Mouse (Mus musculus) frontal cortex, adult (tissue): ENCODE results near the gene Ephb1.

ENCODE experiments used
- ATAC-seq: cut with Nextera tagmentation; 2 replicates; pipeline ENCODE4 v1.9.2; 2017; ENCODE audit warnings: mild to moderate bottlenecking, moderate library complexity, mixed read lengths; ENCODE audit not compliant: low TSS enrichment

The Ephb1 gene

DNA sequence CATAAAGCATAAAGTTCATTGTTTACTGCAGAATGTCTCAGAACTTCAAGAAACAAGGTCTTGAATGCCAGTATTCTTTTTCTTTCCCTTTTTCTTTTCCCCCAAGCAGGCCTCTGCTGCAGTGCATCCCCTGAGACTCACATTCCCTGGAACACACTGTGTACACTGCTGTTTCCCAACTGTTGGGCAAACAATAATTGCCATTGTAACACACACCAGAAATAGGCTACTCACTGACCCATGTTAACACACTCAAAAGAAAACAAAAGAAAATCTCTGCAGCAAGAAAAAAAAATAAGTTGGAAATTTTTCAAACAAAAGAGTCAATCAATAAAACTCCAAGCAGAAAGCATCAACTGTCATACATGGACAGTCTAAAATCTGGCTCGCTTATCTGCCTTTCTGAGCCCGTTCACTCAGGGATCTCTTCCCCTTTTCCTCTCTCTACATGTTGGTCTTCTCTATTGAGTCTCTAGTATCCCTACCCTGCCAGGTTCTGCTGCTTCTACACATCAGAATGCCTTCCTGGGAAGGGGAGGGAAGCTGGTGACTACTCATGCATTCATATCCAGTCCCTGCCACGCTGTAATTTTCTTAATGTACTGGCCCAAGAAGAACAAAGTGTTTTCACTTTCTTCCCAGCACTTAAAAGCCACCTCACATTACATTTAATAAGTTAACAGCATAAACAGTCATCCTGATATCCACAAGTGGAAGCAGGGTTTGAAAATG lies 285.2 kb downstream of the Ephb1 start:
- no peak for ATAC-seq

DNA sequence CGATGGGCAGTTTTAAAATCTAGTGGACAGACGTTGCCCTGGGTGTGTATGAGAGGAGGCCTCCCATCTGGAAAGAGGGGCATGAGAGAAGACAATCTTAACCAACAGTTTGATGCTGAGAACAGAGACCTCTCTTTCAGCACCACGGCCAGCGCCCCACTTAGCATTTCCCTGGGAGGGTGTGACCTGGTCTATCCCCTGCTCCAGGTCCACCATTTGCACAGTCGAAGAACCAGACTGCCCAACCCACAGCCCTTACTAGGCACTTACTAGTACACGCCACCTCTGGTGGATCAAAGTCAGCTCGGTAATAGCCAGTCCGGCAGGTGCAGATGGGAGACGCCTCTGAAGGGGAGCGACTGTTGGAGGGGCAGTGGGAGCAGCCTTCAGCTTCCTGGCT lies 287.9 kb downstream of the Ephb1 start:
- ATAC-seq: no peak

DNA sequence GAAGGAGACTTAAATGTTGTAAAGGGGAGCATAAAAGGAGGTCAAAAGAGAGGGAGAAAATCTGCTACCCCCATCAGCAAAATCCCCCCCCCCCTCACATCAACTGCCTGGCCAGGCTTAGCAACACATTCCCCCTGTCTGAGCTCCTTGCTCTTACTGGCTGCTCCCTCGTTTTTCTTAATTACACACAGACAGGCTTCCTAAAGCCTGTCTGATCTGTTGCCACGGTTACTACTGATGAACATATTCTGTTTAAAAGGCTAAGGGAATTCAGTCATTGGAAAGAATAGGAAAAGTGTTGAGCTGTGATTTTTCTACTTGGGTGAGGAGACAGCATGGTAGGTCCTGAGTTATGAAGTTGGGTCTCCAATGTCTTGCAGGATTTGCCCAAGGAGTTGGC lies 308.6 kb downstream of the Ephb1 start:
- no peak for ATAC-seq

DNA sequence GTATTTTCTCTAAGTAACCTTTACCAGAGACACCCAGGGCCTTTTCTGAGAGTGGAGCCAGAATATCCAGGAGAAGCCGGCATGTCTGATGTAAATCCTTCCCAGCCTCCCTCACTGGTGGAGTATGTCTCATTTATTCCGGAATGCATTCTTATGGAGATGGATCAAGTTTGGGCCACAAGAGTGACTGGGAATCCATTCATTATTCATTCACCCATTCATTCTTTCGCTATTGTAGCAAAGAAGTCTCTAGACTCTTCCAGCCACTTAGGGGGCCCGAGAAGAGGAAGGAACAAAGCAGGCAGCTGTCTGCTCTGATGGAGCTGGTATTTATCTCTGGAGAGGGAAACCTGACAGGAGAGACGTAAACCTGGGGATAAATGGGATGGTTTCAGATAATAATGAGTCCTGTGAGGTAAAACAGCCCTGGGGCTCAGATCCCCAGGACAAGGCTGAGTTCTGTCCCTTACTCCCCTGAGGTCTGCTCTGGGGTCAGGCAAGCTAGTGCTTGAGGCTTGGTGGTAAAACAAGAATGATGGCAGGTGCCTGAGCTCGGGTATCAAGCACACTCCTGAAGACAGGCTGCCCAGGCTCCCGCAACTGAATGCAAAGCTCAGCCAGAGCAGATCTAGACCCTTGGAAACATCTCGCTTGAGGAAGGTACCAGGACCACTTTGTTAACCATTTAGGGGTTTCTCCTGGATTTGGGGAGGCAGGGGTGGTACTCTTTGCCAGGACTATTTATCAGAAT lies 309.2 kb downstream of the Ephb1 start:
- ATAC-seq: no peak

DNA sequence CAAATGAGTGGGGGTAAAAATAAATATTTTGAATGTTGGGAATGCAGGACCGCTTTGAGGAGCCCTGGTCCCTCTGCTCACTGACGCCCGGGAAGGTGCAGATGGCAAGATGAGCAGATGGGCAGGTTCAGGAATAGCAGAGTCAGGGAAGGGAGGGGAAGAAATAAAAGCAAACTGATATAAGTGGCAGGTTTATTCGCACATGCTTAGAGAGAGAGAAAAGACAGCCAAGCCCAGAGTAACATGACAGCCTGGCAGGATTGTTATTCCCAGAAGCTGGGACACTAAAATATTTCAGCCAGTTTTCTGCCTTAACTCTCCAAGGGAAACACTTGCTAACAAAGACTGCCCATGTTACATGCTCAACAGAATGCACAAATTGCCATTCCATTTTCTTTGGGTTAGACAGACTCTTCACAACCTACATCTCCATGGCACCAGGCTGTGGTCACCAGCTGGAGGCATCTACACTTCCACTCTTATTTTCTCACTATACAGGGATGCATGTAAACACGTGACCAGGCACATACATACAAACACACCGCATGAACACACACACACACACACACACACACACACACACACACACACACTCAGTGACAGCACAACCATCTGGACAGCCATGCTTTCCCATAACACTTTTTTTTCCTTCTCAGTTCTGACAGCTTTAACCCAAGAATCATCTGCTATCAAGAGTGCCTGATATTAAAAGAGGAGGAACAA lies 315.3 kb downstream of the Ephb1 start:
- ATAC-seq: peak; percentile 55

DNA sequence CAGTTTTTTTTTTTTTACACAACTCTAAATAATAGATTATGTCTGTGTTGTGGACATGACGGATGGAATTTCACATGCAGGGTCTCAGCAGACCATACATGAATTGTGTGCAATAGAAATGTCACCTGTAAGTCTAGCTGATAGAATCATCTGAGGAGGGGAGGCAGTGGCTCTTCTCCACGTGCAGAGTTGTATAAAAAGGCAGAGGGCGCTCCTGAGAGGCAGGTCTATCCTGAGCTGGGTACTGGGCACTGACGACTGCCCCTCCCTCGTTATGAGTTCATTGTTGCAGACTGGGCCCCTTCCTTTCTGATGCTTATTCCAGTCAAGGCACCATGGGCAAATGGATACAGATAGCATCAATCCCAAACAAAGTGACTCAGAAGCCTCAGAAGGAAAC lies 318.4 kb downstream of the Ephb1 start:
- ATAC-seq: no peak

DNA sequence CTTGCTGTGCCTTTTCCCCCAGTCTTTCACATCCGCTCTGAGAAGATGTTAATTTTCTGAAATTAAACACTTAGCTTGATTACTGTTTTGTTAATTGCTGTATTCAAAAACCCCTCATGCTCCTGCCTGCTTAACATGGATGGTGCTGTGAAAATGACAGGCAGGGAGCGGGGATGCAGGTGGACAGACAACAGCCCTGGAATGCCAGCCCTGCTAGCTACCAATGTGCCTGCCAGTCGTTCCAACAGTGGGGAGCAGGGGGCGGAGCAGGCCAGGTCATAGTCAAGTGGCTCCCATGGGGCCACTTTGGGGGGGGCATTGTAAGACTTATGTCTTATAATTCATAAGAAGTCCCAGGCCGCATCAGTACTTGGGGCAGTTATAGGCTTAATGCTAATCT lies 321.3 kb downstream of the Ephb1 start:
- ATAC-seq: no peak

DNA sequence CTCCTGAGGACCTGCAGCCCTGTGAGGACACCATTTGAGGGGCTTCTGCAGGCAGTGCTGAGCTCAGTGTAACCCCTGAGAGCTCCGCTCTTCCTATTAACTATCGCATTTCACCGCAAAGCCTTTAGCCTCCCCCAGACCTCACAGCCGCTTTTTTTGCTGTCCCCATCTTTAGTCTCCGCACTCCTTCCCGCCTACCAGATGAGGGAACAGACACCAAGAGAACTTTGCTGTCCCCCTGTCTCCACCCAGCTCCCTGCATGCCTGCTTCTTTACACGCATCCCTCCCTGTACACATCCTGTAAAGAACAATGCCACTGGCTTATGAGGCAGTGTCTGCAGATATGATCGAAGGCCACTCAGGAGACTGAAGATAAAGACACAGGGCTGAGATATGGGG lies 322.1 kb downstream of the Ephb1 start:
- ATAC-seq: no peak

DNA sequence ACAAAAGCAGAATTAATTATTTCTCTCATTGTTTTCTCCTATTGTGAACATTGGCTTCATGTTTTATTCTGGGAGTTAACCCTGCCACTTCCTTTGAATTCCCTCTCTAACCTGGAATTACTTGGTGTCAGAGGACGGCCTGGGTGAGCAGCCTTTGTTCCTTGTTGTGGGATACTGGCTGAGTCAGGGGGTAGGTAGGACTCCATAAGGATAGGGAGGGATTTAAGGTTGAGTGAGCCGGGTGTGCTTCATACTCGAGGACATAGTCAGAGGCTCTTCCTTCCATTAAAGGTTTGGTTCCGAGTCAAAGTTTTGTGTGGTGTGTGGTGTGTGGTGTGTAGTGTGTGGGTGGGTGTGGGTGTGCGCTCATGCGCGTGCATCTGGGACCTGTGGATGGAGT lies 324.8 kb downstream of the Ephb1 start:
- ATAC-seq: no peak

DNA sequence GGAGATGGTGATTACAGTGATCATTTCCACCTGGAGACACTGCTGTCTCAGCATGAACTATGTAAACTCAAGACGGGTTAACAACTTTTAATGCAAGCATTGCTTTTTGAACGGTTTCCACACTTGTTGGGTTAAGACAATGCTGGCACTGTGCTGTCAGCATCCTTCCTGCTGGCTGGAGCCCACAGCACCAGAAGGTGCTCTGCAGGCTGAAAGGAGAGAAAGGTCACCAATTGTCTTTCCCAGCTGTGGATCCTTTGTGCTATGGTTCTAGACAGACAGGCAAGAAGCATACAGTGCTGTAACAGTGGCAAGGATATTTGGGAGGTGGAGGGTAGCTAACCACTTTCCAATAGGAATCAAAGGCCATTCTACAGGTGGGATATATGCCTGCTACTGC lies 328.4 kb downstream of the Ephb1 start:
- ATAC-seq: no peak

DNA sequence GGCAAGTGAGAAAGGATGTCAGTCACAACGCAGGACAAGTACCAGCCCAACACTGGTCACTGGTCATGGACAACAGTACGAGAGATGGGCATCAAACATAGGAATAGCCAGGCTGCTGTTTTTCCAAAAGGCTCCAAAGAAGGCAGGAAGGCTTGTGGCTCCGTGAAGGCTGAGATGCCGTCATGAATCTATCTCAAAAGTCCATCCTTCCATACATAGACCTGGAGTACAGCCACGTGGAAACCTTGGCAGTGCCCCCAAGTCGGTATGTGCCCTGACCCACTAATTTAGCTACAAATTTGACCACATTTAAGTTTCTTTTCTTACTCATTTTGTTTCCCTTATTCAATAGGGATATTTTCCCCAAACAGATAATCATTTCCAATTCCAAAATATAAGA lies 329.4 kb downstream of the Ephb1 start:
- no peak for ATAC-seq

DNA sequence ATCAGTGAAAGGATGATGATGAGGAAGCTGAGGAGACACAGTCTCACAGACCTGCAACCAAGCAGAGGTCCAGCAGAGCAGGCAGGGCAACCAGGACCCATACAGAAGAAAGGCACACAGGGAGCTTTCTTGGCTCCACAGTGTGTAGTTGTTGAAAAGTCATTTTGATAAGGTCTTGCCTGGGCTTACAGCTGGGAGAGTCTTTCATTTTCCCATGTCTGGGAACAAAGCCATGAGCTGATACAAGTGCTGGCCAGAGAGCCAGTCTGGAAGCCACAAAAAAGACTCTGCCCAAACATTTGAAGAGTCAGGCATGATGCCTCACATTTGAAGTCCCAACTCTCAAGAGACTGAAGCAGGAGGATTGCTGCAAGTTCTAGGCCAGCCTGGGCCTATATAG lies 339.0 kb downstream of the Ephb1 start:
- ATAC-seq: no peak

DNA sequence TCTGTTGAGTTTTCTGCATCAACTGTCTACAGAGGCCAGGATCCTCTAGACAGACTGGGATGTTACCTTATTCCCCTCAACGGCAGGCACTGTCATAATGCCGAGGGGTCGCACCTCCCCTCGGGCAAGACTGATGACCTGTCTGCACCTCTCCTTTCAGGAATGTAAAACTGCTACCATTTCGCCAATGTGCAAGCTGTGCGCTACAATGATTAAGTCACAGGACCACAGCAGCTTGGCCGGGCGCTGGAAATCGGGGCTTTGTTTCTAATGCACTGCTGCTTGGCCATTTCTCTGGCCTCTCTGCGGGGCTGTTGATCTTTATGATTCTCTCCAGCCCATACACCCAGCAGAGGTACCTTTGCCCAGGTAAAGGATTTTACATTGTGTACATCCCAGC lies 346.8 kb downstream of the Ephb1 start:
- no peak for ATAC-seq

DNA sequence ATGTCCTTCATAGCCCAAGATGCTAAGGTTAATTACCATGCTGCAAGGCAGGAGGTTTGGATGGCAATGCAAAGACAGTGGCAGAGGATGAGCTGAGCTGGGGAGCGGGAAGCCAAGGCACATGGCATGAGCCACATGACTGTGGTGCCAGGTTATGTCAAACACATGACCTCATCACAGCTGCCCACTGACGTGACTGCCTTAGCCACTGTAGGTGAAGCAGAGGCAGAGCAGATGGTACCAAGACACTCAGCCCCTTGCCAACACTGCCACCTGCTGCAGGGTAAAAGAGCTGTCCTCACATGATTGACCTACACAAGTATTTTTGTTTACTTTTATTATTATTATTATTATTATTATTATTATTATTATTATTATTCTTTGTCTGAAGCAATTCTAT lies 348.0 kb downstream of the Ephb1 start:
- ATAC-seq: no peak

DNA sequence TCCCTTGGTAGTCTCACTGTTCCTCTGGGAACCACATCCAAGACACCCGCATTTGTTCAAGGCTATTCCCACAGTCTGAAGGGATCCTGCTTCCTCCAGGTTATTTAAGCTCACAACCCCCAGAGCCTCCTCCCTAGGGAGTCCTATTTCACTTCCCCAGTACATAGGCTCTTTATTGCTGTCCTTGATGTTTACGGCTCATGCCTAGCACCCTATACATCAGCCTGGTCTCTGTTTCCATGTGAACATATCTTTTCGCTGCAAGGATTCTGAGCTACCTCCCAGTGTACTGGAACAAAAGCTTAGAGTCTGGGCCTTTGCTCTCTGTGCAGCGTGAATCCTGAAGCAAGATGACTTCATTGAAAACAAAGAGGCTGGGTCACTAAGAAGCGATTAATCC lies 351.6 kb downstream of the Ephb1 start:
- ATAC-seq: no peak

DNA sequence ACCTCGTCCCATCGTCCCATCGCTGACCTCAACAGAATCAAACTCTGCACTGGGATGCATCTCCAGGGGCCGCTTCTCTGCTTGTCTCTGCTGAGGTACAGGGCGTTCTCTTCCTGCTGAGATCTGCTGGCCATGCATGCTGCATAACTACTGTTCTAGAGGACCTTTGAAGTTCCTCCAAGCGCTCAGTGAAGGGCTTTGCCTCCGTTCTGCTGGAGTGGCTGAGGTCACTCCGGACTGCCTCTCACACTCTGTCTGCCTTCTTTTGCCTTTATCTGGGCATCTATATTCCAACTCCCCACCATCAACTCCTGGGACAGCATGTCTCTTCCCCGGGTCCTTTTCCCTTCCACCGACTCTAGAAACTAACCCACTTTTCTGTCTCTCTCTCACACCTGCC lies 352.3 kb downstream of the Ephb1 start:
- no peak for ATAC-seq

DNA sequence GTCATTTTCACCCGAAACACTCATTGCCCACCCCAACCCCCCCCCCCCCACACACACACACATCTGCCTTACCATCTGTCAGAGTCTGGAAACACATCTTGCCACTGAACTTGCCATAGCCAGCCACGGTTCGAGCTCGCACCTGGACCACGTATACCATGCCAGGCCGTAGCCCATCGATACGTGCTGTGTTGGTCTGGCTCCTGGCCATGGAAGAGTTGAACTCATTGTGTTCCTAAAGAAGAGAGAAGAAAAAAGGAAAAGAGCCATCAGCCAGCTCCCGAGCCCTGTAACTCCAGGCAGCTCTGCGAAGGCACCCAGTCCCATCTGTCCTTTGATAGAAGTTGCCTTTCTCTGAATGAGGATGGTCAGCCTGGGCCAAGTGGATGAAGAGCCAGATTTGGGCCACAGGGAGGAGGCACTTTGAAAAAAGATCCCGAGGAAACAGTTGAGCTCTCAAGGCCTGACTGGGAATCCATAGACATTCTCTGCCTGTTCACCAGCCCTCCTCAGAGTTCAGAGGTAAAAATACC lies 352.8 kb downstream of the Ephb1 start:
- no peak for ATAC-seq

DNA sequence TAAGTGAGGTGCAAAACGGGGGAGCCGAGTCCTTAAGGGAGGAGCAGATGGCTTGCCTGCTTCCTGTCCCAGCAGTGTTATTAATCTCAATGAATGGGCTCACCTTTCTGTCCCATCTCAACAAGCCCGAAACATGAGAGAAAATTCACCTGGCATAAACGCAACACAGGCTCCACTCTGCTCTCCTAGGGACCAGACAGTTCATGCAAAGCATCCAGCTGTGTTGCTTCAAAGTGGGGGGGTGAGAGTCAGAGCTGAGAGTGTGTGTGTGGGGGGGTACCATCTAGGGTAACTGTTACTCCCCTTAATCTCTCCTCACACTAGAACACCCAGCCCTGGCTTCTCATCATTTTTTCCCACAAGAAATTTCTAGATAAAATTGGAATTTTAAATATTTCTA lies 354.8 kb downstream of the Ephb1 start:
- no peak for ATAC-seq

DNA sequence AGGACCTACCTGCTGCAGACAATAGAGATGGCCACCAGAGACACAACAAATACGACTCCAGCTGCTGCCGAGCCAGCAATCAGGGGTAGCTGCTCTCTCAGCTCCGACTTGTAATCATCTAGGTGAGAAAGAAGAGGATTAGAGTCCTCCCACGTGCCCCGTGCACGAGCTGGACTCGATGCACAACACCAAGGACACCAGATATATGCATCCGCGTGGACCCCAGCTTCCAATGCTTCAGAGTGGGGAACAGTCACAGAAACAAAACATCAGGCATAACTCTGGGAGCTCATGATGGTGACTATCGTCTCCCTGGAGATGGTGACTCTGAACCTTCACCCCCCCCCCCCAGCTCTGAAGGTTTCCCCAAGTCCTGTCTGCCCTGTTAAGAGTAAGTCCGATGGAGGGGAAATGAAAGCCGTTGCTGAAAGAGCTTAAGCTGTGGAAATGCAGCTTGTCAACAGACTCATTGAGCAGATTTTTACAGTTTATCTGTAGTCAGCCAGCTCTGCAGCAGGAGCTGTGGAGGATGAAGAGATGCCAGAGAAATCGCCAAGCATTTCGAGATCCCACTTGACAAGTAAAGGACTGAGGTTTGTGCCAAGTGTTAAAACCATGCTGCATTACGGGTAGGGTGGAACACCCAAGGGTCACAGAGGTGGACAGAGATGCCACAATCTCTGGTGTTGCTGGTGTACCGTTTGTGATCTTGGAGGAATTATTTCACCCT lies 357.6 kb downstream of the Ephb1 start:
- ATAC-seq: no peak

DNA sequence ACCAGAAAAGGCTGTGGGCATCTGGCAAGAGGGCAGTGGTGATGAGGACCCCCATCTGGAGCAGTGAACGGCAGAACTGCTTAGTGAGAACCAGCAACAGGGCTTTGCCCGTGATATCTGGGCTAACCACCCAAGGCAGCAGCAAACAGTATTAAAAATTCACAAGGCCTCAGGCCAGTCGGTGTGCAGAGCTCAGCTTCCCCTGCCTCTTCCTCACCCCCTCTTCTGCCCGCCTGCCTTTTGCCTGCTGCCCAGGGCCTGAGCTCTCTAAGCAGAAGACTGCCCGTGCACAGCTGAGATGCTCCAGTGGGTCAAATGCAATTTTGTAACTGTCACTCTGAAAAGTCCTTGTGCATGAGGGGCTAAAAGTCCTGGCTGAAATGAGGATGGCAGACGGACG lies 358.3 kb downstream of the Ephb1 start:
- no peak for ATAC-seq

DNA sequence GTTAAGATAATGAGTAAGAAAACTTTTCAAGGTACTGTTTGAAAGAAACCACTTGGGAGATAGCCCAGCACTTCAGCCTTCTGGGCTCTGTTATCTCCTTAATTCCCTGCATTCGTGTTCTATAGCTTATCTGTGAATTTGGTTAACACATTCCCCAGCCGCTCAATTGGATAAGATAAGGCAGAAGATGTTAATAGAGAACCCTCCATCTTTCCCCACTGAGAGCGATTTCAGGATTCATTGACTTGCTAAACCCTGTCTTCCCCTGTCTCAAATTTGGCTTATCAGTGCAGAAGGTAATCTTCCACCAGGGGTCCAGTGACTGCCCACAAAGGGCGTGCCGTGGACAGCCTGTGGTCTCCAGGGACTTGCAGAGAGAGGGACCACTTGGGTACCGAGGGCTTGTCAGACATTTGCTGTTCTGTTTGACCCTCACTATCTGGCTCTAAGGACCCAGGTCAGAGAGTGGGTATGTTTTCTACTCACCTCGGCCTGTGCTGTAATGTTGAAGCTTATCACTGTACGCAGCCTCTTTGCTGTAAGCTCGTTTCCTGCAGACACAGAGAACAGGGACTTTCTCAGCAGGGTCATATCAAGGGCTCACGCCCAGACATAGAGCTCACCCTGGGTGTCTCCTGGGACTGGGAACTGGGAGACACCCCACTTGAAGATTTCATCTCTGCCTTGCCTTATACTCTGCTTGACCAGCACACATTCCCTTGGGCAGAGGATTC lies 358.9 kb downstream of the Ephb1 start:
- no peak for ATAC-seq
